Mouse (Mus musculus) lung, postnatal 14 days (tissue): Measurements from ENCODE around the gene Plcd3.
A peak's percentile ranks its signal among the peaks of the same experiment; 100 is the strongest.

Experiments
- DNase-seq: peaks from one replicate; pipeline ENCODE4 v3.0.0; 2021

Gene Plcd3

DNA sequence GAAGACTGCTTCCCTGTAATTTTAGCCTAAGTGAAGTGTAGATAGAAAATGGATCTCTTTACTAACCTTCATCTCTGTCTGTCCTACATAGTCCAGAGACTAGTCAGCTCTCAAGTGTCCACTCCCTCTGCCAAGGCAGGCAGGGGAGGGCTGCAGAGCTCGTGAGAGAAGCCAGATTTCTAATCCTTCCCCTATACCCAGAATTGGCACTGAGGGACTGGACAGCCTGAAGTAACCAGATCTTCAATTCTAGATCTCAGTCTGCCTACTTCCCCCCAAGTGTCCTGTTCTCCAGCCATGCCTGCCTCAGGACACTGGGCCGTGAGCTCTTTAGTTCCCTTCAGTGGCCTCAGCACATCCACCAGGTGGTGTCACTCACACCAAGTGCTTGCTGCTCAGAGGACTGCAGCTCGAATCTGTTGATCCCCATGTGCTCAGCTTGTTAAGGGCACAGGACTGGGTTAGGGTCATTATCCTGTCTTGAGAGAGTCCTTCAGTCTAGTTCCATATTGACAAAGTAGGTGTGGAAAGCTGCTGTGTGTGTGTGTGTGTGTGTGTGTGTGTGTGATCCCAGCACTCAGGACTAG, 42.9 kb downstream of the Plcd3 start:
- DNase-seq = no peak

DNA sequence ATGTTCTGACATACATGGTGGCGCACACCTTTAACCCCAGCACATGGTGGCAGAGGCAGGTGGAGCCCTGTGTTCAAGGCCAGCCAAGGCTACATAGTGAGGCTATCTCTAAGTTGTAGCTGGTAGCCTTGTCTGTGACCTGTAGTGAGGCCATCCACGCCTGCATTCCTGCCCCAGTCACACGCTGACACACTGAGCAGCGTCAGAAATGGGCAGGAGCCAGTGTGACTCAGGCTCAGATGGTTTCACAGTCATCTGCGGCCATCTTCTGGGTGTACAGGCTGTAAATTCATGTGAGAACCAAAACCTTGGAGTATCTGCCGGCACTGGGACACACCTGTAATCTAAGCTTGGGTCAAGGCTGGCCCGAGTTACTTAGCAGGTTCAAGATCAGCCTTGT, 44.8 kb downstream of the Plcd3 start:
- DNase-seq = no peak

DNA sequence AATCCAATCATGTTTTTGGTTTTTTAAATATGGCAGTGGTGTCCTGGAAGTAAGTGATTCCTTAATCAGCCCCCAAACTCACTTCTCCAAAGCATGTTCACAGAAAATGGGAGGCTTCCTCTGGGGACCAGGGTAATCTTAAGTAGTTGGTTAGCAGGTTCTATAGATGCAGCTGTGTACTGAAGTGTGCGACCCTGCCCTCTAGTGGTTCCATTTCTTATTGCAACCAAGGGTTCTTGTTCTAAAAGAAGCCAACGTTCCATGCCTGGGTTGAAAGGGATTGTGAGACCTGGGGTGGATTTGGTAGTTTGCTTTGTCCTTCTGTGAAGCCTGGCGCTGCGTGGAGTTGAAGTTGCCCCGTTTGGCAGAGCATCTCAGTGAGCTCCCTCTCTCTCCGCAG, 46.7 kb downstream of the Plcd3 start:
- DNase-seq = peak; percentile 85

DNA sequence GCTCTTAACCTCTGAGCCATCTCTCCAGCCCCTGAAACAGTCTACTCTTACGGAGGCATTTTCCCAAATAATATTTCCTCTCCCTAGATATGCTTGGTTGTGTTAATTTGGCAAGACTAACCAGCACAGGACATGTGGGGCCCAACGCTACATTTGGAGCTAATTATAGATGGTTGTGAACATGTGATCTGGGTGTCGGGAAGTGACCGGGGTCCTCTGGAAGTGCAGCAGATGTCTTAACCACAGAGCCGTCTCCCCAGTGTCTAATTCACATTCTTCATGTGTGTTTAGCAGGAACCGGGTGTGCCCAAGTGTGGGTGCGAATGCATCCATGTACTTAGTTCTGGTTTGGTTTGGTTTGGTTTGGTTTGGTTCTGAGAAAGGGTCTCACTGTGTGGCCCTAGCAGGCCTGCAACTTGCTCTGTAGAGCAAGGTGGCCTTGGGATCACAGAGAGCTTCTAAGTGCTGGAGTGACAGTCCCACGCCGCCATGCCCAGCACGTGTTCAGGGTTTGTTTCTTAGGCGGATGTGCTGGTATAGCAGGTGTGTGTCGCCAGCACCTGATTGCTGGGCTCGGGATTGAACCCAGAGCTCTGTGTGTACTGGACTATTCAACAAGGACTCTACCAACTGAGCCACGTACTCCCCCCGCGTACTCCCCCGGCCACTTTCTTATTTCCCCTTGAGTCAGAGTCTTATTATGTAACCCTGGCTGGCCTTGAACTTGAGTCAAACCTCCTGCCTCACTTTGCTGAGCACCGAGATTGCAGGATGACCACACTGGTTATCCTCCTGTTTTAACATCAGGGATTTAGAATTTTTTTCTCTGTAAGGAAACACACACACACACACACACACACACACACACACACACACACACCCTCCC, 48.0 kb downstream of the Plcd3 start:
- no peak for DNase-seq

DNA sequence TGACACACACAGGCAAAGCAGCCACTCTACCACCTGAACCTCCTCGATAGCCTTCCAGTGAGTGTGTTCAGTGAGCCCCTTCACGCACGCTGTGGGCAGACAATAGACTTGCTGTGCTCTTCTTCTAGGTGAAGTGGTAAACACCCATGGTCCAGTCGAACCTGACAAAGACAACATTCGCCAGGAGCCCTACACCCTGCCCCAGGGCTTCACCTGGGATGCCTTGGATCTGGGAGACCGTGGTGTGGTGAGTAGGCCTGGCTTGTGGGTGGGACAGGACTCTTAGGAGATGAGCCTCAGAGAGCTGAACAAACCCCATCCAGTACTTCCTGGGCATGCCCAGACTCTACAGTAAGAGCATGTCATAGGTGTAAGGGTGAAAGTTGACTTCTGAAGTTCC, 49.4 kb downstream of the Plcd3 start:
- DNase-seq = no peak

DNA sequence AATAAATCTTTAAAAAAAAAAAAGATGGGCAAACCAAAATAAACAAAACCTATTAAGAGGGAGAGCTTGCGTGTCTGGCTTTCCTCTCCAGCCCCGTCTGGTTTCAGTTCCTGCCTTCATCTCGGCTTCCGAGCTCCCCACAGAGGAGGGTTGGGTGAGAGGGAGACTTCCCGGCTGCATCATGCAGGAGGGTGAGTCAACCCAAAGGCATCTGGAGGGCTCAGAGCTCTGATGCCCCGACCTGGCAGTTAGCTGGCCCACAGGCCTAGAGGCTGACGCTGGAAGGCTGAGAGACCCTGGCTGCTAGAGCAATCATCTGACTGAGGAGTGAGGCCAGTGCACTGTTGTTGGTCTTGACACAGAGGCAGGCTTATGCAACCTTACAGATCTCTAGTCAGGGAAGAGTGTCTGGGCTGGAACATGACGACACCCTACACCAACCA, 50.2 kb downstream of the Plcd3 start:
- DNase-seq = peak; percentile 70

DNA sequence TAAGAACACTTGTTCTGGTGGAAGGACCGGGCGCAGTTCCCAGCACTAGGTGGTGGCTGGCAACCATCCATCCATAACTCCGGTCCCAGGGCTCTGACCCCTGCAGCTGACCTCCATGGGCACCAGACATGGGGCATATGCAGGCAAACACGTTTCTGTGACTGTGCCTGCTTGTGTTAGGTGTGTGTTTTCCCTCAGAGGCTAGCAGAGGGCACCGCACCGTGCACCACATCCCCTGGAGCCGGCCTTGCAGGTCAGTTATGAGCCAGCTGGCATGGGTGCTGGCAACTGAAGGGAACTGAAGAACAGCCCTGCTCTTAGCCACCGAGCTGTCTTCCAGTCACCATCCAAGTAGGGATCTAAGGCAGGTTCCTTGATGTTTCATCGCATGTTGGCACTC, 51.3 kb downstream of the Plcd3 start:
- DNase-seq = no peak

DNA sequence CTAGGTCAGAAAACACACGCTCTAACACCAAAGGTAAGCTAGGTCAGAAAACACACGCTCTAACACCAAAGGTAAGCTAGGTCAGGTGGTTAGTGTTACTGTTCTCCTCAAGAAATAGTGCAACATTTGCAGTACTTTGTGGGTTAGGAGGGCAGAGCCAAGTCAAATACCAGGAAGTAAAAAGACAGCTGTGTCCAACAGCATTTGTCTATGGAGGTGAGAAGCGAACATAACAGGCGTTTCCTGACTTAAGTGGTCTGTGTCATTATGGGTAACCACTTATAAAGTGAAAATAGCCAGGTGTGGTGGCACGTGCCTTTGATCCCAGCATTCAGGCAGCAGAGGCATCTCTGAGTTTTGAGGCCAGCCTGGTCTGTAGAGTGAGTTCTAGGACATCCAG, 51.8 kb downstream of the Plcd3 start:
- no peak for DNase-seq

DNA sequence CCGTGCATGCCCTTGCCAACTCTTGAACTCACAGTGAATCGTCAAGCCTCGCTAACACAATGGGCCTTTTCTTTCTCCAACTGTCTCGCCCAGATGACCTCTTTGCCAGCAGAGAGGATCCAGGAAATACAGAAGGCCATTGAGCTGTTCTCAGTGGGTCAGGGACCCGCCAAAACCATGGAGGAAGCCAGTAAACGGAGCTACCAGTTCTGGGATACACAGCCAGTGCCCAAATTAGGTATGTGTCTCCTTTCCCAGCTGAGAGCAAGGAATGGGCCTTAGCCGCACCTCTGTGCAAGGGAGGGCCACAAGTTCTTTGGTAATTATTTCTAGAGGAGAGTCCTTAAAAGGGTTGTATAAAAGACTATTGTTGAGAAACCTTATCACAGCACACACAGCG, 55.2 kb downstream of the Plcd3 start:
- no peak for DNase-seq

DNA sequence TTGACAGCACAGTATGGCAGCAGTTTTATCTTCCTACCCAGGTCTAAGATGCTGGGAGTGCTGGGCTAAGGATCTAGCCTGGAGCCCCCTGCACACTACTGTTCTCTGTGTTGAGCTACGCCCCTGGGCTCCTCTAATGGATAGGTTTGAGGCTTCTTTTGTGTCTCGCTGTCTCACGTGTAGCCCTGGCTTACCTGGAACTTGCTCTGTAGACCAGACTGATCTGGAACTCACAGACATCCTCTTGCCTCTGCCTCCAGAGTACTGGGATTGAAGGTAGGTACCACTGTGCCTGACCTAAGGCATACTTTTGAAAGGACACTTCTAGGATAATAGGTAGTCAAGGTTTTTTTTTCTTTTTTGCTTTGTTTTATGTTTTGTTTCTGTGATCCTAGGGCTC, 57.5 kb downstream of the Plcd3 start:
- DNase-seq = no peak

DNA sequence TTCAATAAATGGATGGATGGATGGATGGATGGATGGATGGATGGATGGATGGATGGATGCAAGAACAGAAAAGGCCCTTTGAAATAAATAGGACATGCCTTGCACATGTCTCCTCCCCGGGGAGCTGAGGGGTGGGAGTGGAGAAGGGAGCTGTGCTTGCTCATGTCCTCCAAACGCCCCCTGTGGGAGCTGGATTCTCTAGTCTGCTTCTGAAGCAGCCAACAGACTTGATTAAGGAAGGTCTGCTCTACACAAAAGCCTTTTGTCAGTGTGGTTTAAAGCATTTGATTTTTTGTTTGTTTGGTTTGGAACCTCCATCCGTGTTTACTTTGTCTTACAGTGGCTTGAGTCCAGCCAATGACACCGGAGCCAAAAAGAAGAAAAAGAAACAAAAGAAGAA, 58.6 kb downstream of the Plcd3 start:
- no peak for DNase-seq

DNA sequence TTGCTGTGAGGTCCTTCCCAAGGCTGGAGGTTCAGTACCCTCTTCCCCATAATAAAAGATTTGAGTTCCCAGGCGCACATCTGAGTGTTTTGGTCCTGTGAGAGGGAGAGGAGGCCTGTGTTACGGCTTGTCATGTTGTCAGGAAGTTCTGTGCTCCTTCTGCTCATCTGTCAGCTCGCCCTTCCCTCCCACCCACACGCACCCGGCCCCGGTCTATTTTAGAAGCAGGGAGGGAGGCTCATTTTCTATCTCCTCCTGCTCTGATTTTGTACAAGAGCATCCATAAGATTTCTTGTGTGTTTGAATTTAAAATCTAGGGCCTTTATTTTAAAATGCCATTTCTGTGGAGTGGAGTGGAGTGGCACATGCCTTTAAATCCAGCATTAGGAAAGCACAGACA, 63.4 kb downstream of the Plcd3 start:
- no peak for DNase-seq

DNA sequence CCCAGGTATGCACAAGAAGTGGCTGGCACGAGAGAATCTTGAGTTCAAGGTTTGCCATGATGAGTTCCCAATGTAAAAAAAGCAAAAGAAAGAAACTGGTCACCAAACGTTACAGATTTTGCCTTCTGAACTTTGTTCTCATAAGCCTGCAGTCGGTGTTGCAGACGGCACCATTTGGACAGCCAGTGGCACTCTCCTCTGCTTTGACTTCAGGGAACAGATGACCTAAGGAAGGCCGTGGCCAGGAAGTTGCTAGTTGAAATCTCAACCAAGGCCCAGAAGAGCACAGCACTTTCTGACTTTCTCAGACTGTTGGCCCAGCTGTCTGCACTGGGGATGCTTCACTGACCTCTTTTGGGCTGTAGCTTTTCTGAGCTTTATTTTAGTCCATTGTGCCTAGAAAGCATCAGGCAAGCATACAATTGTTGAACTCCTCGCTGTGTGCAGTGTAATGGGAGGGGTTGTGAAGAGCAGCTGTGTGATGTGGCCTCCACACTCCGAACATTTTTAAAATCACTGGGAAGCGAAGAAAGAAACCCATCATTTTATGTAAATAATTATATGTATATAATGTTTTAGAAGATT, 64.5 kb downstream of the Plcd3 start:
- no peak for DNase-seq

DNA sequence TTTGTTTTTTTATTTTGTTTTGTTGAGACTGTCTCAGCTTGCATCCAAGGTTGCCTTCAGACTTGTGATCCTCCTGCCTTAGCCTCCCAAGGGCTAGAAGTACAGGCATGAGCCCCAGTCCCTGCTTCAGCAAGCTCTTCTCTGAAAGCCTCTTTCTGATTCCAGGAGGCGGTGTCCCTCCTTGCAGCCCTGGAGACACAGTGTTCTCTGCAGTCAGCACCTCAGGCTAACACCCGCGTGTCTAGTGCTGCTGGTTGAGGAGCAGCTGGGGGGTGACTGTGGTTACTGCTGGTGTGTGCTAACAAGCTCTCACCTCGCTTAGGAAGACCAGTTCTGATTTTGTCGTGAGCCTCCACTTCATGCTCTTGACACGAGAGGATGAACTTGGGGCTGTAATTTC, 66.5 kb downstream of the Plcd3 start:
- no peak for DNase-seq

DNA sequence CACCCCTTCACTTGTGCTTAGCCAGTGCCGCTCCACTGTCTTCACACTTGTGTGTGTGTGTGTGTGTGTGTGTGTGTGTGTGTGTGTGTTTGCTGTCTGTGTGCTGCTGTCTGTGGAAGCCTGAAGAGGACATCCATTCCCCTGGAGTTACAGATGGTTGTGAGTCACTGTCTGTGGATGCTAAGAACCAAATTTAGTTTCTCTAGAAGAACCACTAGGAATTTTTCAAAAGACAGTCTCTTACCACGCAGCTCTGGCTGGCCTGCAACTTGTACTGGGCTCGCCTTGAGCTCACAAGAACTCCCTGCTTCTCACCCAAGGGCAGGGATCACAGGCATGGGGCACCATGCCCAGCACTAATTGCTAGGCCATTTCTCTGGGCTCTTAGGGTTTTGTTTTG, 68.4 kb downstream of the Plcd3 start:
- DNase-seq = no peak

DNA sequence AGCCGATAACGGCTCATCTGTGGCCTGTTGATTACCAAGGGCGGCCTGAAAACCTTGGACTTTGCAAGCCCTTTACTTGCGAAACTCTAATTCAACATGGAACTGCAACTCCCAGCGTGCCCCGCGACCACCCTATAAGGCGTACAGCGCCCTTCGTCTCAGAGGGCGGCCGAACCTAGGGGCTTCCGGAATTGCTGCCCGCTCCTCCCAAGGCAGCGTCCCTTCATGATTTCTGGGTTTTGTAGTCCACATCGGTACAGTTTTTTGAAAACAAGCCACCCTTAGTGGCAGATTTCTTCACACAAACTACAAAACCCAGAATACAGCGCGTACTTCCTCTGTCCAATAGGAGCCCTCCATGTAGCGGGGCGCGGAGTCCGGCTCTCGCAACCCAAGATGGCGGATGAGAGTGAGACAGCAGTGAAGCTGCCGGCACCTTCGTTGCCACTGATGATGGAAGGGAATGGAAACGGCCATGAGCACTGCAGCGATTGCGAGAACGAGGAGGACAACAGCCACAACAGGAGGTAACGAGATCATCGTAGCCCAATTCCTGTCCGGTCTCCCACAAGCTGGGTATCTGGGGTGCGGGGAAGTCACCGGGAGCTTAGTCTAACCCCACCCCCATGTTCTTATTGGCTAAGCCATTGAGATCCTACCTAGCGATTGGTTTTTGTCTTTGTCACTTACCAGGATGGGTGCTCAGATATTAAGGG, 73.1 kb downstream of the Plcd3 start, which contains the start of the genes Nmt1 and Dcakd:
Gene Nmt1, plus strand, starts transcription at position 15 of the 716 bp plus-strand sequence.
Gene Dcakd, minus strand, starts transcription at position 158 of the 716 bp plus-strand sequence.
- peak; percentile 92 for DNase-seq

DNA sequence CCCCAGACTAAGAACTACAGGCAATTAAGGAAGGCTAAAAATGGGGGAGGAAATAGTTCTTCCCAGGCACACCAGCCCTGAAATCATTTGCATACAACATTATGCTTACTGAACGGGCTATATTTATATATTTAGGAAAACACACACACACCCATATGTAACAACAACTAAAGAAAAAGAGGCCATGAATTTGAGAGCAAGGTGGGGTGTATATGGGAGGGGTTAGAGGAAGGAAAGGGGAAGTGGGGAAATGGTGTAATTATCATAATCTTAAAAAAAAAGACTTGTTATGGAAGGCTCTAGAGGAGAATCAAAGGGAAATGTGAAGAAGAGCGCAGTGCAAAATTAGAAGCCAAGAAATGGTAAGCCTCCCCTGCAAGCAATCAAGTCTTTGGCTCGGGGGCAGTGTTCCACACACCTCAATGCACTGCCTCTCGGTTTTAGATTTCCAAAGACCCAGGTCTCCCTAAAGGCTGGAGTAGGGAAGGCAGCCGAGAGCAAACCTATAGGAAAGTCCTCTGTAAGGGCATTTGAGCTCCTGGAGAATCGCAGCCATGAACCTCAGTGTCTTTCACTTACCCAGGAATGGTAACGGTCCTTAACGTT, 73.8 kb downstream of the Plcd3 start:
- no peak for DNase-seq

DNA sequence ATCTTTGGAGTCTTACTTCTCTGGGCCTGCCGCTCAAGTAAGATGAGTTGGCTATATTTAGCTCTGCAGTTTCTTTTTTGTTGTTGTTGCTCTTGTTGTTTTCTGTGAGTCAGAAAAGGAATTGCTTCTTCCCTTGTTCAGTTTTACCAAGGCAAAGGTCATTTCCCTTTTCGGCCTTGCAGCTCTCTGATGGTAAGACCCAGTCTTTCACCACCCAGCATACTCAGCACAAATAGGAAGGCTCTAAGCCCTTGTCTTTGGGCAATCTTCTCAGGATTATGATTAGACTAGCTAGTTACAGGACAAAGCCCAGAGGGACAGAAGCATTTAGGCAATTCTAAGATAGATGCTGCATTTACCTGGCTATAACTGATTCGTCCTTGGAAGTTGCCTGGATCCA, 74.6 kb downstream of the Plcd3 start:
- DNase-seq = no peak

DNA sequence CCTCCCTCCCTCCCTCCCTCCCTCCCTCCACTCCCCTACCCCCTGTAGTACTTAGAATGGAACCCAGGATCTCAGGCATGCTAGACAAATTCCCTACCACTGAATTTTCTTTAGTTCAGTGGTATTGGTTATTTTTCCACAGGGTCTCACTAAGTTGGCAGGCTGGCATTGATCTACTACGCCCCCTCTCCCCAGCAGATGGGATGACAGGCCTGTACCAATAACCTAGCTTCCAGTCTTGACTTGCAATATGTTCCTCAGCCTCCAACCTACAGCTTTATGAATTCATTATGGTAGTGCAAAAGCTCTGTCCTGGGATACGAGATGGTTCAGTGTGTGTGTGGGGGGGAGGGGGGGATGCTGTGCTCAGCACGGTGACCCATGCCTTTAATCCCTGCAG, 77.5 kb downstream of the Plcd3 start:
- DNase-seq = no peak

DNA sequence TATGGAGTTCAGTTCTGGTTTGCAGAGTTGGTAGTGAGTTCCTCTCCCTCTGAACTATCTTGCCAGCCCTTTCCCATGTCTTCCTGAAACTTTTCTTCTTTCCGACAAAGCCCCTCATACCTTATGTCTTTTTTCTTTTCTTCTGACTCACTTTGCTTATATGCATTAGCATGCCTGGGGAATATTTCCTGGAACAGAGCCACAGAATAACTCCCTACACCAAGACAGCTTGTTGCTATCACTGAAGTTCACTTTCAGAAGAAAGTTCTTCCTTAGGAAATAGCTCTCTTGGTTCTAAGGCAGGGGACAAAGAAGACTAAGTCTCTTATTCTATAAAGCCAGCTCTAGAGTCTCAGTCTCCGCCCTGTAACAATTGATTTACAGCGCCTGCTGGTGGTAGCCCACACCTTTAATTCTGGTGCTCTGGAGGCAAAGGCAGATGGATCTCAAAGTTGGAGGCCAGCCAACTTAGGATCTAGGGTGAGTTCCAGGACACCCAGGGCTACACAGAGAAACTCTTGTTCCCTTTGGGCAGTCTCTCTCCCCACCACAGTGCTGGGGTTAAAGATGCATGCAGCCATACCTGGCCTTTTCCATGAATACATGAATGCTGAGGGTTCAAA, 80.6 kb downstream of the Plcd3 start:
- no peak for DNase-seq
